Mouse (Mus musculus): ENCODE measurements at regions not wholly inside any gene's neighbourhood (a gene's known extent, or its start where the extent isn't known, plus 50 kb on each side); places are given as distances from the start of the nearest gene placed in this dataset.

DNA sequence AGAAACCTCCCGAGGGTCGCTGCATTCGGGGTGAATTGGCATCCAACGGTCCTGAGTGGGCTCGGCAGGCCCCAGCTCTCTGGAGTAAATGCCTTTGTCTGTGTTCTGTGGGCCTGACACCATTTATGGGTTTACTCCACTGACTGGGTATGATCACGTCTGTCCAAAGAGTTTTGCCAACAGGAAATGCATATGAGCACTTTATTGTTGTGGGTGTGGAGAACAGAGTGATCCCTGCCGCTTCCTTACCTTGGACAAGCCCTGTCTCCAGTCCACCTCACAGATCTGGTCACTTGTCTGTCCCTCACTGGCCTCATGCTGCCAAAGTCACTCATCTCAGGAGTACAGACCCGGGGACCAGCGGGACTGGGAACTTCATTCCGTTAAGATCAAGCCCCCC lies 91.6 kb upstream of the Haao start:
- no peak for ATAC-seq (ENCODE audit: poor library complexity, severe bottlenecking)

DNA sequence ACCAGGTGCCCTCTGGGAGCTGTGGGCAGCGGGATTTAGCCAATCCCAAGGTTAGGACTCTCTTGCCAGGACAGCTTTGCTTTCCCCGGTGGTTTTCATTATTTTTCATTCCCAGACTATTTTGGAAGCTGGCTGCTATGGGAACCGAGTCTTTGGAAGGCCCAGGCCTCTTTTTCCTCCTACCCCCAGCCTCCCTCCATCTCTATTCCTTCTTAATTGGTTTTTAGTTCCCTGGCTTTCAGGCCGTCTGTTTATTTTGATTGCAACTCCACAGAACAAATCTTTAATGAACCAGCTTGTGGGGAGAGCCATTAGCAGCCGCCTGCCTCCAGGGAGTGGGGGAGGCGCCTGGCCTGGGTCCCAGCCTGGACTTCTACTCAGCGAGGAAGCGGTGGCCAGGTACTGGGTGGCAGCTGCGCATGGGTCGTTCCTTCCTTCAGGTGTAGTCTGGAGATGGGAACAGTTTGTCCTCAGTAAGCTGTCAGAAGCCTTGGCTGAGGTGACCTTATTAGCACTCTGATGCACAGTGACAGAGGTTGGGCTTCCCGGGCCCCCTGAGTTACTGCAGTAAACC lies 91.0 kb upstream of the Haao start:
- ATAC-seq (ENCODE audit: poor library complexity, severe bottlenecking) = no peak

DNA sequence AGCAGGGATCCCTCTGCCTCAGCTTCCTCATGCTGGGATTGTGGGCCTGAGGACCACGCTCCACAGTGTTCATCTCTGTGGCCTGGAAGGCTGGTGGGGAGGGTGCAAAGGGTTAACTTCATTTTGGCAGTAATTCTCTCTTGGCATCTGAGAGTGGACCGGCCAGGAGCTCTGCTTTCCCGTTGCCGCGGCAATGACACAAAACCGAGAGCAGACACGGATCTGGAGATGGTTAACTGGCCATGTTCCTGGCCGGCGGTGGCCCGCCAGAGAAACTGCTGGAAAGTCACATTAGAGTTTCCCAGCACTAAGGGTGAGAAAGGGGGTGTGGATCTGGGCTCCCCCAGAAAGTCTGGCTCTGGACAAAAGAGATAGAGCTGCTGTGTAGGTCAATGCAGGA lies 89.8 kb upstream of the Haao start:
- ATAC-seq (ENCODE audit: poor library complexity, severe bottlenecking) = no peak

DNA sequence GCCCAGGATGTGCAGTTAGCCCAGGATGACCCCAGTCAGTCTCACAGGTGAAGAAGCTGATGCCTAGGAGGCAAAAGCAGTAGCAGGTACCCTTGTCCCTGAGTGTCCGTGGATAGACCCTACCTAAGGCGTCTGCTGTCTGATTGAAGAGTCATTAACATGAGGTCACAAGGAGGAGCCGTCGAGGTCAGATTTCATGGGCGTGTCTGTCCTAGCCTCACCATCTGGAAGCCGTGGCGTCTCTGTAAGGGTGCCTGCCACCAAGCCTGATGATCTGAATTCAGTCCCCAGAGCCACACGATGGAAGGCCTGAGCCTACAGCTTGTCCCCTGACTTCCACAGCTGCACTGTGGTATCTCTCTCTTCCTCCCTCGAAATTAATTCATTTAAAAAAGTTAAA lies 88.9 kb upstream of the Haao start:
- ATAC-seq (ENCODE audit: poor library complexity, severe bottlenecking) = no peak

DNA sequence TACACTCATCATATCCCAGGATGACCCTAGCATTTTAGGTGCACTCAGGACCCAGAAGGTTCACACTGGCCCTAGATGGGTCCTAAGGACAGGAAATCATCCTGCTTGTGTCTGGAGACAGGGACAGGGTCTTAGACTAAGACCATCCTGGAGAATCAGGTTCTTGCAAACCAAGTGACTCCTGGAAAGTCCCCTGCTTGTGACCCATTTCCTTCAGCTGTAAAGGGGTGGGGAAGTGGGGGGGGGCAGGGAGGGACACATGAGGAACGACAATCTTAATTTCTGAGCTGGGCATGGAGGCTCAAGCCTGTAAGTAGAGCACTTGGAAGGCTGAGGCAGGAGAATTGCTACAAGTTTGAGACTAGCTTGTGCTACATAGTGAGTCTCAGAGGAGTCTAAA lies 88.2 kb upstream of the Haao start:
- no peak for ATAC-seq (ENCODE audit: poor library complexity, severe bottlenecking)

DNA sequence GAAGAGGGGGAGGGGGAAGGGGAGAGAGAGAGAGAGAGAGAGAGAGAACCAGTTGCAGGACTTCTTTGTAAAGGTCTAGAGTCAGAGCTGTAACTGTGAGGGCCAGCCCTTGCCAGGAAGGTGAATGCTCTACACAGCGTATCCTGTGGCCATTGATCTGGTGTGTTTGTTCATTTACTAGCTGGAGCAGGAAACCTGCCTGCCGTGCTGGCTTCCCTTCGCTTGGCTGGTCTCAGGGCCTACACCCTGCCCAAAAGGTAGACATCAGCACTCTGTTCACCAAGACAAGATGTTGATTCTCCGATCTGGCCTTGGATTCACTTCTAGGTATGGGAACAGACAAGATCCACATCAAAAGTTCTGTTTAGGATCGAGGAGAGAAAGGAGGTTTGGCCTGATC lies 87.5 kb upstream of the Haao start:
- ATAC-seq (ENCODE audit: poor library complexity, severe bottlenecking) = no peak

DNA sequence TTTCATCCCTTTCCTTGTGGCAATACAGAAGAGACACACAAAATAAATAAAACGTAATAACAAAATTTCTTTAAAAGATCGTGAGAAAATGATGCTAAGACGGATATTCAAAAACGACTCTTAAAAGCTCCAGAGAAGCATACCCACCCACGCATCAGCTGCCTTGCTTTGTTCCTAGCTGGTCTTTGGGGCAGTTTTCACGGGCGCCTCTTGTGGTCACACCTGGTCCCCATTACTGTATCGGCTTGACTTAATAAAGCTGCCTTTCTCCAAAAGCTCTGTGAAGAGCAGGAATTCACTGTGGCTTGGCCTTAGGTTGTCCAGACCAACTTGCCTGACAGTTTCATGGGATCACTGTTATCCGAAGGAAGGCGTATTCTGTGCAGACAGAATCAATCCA lies 86.0 kb upstream of the Haao start:
- ATAC-seq (ENCODE audit: poor library complexity, severe bottlenecking) = no peak

DNA sequence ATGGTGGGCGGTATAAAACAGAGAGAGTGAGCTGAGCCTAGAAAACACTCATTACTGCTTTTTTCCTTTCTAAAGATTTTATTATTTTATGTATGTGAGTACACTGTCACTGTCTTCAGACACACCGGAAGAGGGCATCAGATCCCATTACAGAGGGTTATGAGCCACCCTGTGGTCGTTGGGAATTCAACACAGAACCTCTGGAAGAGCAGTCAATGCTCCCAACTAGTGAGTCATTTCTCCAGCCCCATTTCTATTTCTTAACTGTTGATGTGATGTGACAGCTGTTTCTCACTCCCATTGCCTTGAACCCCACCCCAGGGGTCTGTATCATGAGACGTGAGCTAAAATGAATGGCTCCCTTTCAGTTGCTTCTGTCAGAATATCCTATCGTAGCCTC lies 82.6 kb upstream of the Haao start:
- ATAC-seq (ENCODE audit: poor library complexity, severe bottlenecking) = no peak

DNA sequence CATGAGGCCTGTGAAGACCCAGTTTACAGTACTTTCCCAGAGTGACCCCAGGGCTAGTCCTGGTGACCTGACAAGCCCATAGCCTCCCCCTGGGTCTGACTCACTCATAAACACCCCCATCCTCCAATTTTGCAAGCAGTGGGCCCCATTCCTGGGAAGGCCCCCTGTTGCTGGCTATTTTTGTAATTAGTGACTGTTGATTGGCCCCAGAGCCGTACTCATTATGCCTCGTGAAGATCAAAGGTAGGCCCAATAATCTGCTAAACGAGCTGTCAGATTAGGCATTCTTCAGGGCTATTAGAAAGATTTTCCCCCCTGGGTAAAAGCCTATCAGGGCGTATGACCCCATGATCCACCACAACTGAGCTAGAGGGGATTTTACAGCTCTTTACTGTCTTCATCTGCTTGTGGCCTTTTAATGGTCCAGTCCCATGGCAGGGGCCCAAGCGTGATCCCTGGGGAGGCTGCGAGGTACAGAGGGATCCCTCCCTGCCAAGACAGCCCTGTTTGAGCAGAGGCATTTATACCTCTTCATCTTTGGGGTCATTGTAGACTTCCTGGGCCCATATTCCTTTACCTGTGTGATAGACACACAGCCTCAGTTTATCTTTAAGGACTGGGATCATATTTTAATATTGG lies 80.1 kb upstream of the Haao start:
- no peak for ATAC-seq (ENCODE audit: poor library complexity, severe bottlenecking)

DNA sequence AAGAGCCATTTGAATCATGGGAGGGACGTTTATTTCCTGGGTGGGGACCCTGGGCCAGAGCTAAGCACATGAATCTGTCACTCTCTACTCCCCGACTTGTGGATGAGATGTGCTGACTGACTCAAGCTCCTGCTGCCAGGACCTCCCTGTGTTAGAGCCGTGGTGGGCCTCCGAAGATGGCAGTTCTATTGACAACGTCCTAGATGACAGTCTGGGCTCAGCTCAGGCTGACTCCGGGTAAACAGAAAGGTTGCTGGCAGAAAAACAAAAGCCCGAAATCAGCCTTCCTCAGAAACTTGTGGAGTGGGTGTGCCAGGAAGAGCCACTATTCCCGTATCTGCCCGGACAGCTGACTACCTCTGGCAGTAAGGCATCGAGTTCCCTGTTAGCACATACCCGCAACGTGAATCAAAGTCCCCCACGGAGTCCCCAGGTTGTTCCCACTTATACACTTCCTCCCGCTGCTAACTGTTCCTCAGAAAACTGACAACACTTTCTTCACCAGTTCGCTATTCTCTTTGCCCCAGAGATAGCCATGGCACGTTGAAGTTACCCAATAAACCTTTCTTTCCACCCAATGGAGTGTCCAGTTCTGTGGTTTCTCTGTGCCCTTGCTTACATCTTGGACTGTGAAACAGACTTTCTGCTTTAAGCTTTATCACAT lies 76.6 kb upstream of the Haao start:
- no peak for ATAC-seq (ENCODE audit: poor library complexity, severe bottlenecking)

DNA sequence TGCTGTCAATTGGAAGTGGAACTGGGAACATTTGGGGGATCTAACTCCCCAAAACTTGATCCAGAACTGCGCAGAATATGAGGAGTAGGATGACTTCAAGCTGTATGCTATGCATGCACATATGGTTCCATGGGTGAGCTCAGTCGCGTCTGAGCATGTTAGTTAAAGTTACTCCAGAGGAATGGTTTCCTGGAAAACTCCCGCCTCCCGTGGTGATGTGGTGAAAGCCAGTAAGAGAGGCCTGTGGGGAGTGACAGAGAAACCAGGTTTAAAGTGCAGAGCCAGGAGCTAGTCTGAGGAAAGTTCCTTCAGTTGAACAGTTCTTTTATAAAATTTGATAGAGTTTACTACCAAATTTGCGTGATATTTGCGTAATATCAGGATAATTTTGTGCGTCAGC lies 73.1 kb upstream of the Haao start:
- no peak for ATAC-seq (ENCODE audit: poor library complexity, severe bottlenecking)

DNA sequence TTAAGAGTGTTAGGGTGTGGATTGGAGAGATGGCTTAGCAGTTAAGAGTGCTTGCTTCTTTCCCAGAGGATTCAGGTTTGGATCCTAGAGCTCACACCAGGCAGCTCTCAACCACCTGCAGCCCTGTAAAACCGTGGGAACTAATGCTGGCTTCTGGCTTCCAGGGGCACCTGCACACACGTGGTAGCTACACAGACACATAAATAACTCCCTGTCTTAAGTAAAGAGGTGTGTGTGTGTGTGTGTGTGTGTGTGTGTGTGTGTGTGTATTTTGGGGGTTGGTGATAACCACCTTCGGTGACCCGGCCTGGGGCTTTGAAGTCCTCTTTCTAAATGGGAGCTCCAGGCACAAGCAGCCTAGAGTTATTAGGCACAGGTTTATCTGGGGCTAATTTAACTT lies 72.5 kb upstream of the Haao start:
- no peak for ATAC-seq (ENCODE audit: poor library complexity, severe bottlenecking)

DNA sequence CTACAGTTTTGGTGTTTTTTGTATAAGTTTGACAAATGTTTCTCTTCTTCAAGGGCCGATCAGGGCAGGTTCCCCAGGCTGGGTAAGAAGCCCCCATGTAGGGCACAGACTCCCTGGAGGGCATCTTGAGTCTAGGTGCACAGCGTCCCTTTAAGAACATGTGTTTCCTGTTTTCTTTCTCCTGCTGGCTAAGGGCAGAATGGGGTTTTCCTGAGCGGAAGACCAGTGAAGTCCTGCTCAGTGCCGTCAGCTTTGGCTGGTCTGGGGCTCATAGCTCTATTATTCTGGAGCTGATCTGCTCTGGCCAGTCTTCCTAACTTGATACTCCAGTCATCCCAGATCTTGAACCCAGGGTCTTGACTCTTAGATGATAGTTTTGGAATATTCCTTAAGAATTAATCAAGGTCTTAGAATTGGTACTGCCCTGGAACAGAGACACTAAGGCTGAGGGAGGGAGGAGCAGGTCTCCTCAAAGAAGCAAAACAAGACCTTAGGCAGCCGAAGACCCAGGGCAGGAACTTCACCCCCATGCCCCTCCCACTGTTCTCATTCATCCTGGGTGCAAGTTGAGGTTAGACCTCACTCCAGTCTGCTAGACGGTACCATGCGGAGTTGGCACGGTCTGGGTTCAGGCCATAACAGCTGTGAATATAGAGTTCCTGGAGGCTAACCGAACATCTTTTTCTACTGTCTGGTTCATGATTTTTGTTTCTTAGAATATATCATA lies 70.8 kb upstream of the Haao start:
- peak; percentile 49 for ATAC-seq (ENCODE audit: poor library complexity, severe bottlenecking)

DNA sequence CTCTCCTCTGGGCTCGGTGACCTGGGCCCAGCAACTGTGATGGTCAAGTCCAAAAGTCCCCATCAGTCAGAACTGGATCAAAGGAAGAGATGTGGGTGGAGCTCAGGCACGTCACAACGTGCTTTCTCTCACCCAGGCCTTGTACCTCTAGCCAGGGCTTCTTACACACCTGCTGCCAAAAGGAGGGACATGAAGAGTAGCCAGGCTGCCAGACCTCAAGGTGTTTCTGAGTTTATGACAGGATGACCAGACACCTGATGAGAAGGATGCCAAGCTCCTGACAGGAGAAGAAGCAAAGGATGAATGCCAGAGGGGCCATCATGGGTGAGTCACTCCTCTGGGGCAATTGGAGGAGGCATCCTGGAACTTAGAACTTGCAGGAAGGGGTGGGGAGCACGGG lies 70.0 kb upstream of the Haao start:
- ATAC-seq (ENCODE audit: poor library complexity, severe bottlenecking) = no peak

DNA sequence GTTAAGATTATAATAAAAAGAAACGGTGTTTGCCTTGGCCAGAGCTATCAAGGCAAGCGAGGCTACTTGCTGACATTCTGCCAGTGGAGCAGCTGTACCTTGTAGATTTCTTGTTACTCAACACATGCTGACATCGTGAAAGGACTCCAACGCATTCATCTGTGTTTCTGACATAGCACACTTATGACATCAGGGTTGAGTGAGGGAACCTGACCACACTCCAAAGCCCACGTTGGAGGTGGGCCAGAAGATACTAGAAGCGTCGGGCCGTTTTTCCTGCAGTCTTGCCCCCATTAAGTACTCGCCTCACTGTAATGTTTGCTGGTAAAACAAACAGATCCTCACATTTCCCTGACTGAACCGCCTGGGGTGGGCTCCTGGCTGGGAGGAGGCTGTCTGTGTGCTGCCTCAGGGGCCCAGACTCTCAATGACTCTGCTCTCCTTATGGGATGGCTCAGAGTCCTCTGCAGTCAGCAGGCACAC lies 69.0 kb upstream of the Haao start:
- ATAC-seq (ENCODE audit: poor library complexity, severe bottlenecking) = no peak

DNA sequence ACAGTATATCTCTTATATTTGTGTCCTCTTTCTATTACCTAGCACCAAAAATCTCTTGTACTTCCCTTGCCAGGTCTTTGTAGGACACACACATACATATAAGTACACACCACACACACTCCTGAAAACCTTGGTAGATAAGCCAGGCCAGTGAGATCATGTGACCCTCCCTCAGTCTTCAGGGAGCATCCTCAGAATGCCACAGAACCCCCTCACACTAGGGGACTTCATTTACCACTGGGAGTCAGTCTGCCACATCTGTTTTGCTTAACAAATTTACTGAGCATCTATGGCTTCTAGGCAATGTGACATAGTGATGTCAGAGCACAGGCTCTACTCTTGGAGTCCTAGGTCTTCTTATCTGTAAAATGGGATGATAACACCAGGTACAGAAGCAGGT lies 67.3 kb upstream of the Haao start:
- no peak for ATAC-seq (ENCODE audit: poor library complexity, severe bottlenecking)

DNA sequence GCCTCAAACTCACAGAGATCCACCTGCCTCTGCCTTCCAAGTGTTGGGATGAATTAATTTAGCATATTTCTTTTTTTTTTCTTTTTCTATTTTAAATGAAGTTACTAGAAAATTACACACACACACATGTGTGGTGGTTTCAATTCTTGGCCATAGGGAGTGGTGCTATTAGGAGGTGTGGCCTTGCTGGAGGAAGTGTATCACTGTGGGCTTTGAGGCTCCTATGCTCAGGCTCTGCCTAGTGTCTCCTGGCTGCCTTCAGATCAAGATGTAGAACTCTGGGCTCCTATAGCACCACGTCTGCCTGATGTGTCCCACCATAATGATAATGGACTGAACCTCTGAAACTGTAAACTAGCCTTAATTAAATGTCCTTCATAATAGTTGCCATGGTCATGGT lies 66.8 kb upstream of the Haao start:
- ATAC-seq (ENCODE audit: poor library complexity, severe bottlenecking) = peak; percentile 50; the same call in 1 of the 2 replicates

DNA sequence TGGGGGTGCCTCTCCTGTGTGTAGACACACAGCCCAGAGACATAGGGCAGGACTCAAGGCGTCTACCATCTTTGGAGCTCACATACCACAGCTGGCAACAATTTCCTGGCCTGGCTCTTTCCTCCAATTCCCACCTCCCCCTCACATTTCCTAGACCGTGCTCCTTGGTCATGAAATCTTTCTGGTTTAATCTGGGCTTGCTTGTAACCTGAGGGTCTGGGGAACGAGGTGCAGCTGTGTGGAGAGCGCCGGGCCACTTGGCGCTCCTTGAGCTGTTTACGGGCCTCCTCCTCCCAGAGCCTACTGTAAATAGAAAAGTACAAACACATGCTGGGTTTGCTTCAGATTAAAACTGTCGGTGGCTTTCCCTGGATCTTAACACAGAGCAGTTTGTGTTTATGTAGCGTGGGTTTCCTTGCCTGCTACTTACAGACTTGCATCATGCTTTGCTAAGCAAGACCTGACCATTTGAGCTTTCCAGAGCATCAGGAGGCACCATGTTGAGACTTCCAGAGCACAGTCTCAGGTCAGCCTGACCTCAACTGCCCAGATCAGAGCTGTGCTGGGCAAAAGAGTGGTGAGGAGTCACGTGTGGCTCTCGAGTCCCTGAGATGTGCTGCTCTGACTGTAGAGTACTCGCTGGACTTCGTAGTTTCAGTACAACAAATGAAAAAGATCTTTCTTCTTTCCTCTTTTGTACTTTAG lies 66.1 kb upstream of the Haao start:
- no peak for ATAC-seq (ENCODE audit: poor library complexity, severe bottlenecking)

DNA sequence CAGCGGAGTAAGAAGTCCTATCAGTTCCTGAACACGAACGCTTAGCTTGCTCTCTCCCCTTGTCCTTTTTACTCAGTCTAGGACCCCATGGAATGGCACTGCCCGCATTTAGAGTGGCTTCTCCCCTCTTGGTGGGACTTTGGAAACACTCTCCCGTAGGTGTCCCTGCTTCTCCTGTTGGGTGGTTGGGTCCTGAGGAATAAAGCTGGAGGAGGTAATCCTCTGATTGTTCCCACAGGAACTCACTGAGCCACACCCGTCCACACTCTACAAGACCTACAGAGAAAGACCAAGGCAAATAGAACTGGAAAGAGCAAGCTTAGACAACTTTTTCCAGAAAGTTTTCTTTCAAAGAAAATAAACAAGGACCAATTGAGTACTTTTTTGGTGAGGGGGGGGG lies 64.7 kb upstream of the Haao start:
- no peak for ATAC-seq (ENCODE audit: poor library complexity, severe bottlenecking)

DNA sequence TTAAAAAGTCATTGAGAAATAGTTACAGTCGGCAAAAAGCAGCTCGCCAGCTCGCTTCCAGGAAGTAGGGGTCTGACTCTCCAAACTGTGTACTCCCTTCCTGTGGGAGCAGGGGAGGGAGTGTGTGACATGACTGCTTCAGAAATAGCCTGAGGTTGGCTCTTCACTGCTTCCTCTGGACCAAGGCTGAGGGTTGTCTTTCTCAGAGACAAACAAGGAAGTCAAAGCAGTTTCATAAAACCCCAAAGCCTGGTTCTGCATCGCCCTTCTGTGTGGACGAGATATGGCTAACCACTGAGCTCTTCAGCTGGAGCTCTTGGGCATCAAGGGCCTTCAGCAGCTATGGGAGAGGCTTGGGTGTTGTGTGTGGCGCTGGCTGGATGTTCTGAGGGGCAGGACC lies 61.0 kb upstream of the Haao start:
- ATAC-seq (ENCODE audit: poor library complexity, severe bottlenecking) = peak; percentile 87

DNA sequence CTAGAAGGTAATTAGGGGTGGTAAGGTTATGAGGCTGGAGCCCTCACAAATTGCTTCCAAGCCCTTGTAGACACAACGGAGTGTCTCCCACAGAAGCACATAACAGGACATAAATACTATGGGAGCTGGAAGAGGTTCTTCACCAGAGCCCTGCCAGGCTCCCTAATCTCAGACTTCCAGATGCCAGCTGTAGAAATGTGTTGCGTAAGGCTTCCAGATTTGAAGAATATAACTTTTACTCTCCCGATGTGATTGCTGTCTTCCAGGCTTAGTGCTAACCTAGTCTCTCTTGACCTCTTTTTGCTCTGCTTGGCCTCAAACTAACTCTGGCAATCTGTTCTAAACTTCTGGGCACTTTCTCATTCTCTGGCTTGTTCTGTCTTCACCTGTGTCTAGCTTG lies 59.8 kb upstream of the Haao start:
- ATAC-seq (ENCODE audit: poor library complexity, severe bottlenecking) = no peak
